Mouse (Mus musculus) spleen, adult 2 months (tissue): ENCODE results near the gene Arhgef12. TPM values are rescaled to one million over a fixed set of nuclear protein-coding genes. Genes with fewer than 3 reads are reported as not detected.
A peak's percentile ranks its signal among the peaks of the same experiment; 100 is the strongest.

Source experiments
- DNase-seq, 2 experiments: peaks; one replicate each; pipeline versions ENCODE4 v3.0.0 to v3.0.0-alpha.2; 2012 to 2021; ENCODE audit warnings: low spot score in 2 of 2, low read depth in 1 of 2
- H3K27ac ChIP-seq: fragments of 200-500 bp; 2 replicates; pipeline ENCODE4 v1.5.1; 2012; ENCODE audit warnings: low read length, inconsistent platforms; ENCODE audit not compliant: insufficient read depth
- H3K27me3 ChIP-seq: fragments of 200-500 bp; 2 replicates; pipeline ENCODE4 v1.6.1; 2012; ENCODE audit warnings: mild to moderate bottlenecking, moderate library complexity, low read length, inconsistent platforms; ENCODE audit not compliant: control insufficient read depth, insufficient read depth
- H3K36me3 ChIP-seq: fragments of 200-500 bp; 2 replicates; pipeline ENCODE4 v1.6.1; 2012; ENCODE audit warnings: mild to moderate bottlenecking, low read length, inconsistent platforms; ENCODE audit not compliant: control insufficient read depth, insufficient read depth
- H3K4me1 ChIP-seq: fragments of 200-500 bp; 2 replicates; pipeline ENCODE4 v1.6.1; 2011; ENCODE audit warnings: inconsistent platforms; ENCODE audit not compliant: control insufficient read depth, insufficient read depth, insufficient read length
- H3K4me3 ChIP-seq: fragments of 200-500 bp; 2 replicates; pipeline ENCODE4 v1.5.1; 2011; ENCODE audit warnings: mild to moderate bottlenecking, inconsistent platforms; ENCODE audit not compliant: insufficient read depth, insufficient read length; ENCODE audit errors: extremely low read depth
- CTCF ChIP-seq: fragments of 200-500 bp; IDR thresholded peaks from 2 replicates; pipeline ENCODE4 v1.5.1; 2011; ENCODE audit warnings: mild to moderate bottlenecking, inconsistent platforms; ENCODE audit not compliant: insufficient read depth, insufficient read length, insufficient replicate concordance; ENCODE audit errors: extremely low read depth
- POLR2A ChIP-seq: fragments of 200-500 bp; IDR thresholded peaks from 2 replicates; pipeline ENCODE4 v1.6.1; 2011; ENCODE audit warnings: low read depth, low read length, inconsistent platforms
- WGBS: fragments of 180-500 bp; shearing (Covaris S2); methylation state at CpG from one replicate; pipeline ENCODE4 v1.1.7; 2018; 5-methylcytosine and 5-hydroxymethylcytosine counted together
- polyA plus RNA-seq: library from polyadenylated mRNA; depleted of rRNA; stranded (reverse); fragments of >200 nt; gene quantifications from 2 replicates; pipeline ENCODE4 v1.2.3, GENCODE M21; 2012

The Arhgef12 gene
- polyA plus RNA-seq, 1 experiment = 9.0 TPM

DNA sequence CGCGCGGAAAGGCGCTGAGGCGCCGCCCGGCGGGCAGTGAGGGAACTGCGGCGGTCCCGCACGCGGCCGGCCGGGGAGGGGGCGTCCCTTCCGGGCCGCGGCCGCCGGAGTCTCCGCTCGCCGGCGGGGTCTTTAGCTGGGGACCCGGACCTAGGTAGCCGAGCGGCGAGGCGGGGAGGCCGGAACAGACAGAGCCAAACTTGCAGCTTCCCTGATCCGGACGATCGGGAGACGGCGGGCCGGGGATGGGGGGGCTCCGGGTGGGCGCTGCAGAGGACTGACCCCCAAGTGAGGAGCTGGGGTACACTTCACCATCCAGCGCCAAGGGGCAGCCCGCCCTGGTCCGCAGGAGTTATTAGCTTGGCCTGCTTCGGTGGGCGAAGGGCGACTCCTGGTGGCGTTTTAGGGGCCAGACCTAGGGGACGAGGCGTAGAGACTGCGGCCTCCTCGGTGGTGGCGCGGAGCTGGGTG lies 162.5 kb downstream of the Arhgef12 start:
- peak; percentile 17 to 66 for DNase-seq
- Histone ChIP-seq H3K27ac (no peak overlapping the region), H3K27me3 (peaks cover 17% of the 10 kb centered on the region), H3K36me3 (no peaks in the 10 kb centered on the region), H3K4me3 (peak overlapping the region; percentile 32; the same call in 1 of the 2 replicates), H3K4me1 (peaks cover 4% of the 10 kb centered on the region; the same call in 1 of the 2 replicates)
- TF ChIP-seq POLR2A (no peak), CTCF (peak; percentile 81)
- WGBS = 1% methylated on average over 51 of the region's 52 CpGs

- WGBS = 3% methylated on average over 56 of the region's 68 CpGs
- DNase-seq = no peak
- H3K4me3 ChIP-seq = peak within 1 kb of the TSS; percentile 32; the same call in 1 of the 2 replicates
- no peaks in the 10 kb centered on the region for H3K36me3 ChIP-seq
- H3K4me1 ChIP-seq = peaks cover 4% of the 10 kb centered on the region; the same call in 1 of the 2 replicates
- TF ChIP-seq POLR2A = no peak
- peaks cover 17% of the 10 kb centered on the region for H3K27me3 ChIP-seq
- H3K27ac ChIP-seq = no peak within 1 kb of the TSS
Observed at GRCm38 (mm10) chr9:42943781-42944535, 163.1 kb downstream of the Arhgef12 start, which contains the start of gene Grik4. TSS of gene Grik4 (minus strand) at chr9:42944493.

DNA sequence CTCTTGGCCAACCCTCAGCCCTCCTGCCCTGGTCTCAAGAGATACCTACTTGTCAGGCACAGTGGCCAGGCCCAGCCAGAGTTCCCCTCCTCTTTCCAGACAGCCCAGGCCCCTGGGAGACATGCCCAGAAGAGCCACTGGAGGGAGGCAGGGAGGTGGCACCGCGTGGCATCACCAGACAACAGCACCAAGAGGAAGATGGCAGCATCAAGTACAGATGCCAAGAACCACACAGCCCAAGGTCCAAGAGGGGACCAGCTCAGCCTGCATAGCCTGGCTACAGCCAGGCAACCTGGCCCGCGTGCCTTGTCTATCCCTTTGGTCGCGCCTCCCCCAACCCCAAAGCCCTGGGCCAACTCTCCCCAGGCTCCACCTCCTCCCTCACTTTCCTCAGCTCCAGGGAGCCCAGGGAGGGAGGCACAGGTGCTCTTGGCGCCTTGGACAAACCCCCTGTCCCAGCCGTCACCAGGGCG lies 163.9 kb downstream of the Arhgef12 start:
- no peak overlapping the region for H3K27ac ChIP-seq
- WGBS = 25% methylated on average over 9 of the region's 9 CpGs
- H3K4me3 ChIP-seq = no peak overlapping the region
- TF ChIP-seq POLR2A = no peak
- no peak for TF ChIP-seq CTCF
- no peak for DNase-seq
- peaks cover 4% of the 10 kb centered on the region; the same call in 1 of the 2 replicates for H3K4me1 ChIP-seq
- peaks cover 17% of the 10 kb centered on the region for H3K27me3 ChIP-seq
- H3K36me3 ChIP-seq = no peaks in the 10 kb centered on the region

- H3K27ac ChIP-seq = no peak overlapping the region
- H3K4me3 ChIP-seq = no peak overlapping the region
- 46% methylated on average over 4 of the region's 4 CpGs for WGBS
- peaks cover 4% of the 10 kb centered on the region; the same call in 1 of the 2 replicates for H3K4me1 ChIP-seq
- DNase-seq = no peak
- TF ChIP-seq CTCF (no peak), POLR2A (no peak)
- no peaks in the 10 kb centered on the region for H3K36me3 ChIP-seq
- H3K27me3 ChIP-seq = peaks cover 17% of the 10 kb centered on the region
Observed at GRCm38 (mm10) chr9:42942148-42942547, 164.9 kb downstream of the Arhgef12 start.

GRCm38 (mm10) chr9:42932146-42932545 lies 174.9 kb downstream of the Arhgef12 start:
- no peak overlapping the region for H3K27ac ChIP-seq
- TF ChIP-seq POLR2A (no peak), CTCF (no peak)
- H3K36me3 ChIP-seq = no peaks in the 10 kb centered on the region
- H3K27me3 ChIP-seq = no peaks in the 10 kb centered on the region
- no peak for DNase-seq
- H3K4me1 ChIP-seq = no peaks in the 10 kb centered on the region
- 52% methylated on average over 7 of the region's 7 CpGs for WGBS
- no peak overlapping the region for H3K4me3 ChIP-seq

- Histone ChIP-seq H3K36me3 (no peaks in the 10 kb centered on the region), H3K4me3 (no peak overlapping the region), H3K27ac (no peak overlapping the region), H3K27me3 (no peaks in the 10 kb centered on the region), H3K4me1 (no peaks in the 10 kb centered on the region)
- WGBS = 78% methylated on average over 10 of the region's 10 CpGs
- DNase-seq = no peak
- TF ChIP-seq POLR2A (no peak), CTCF (no peak)
Observed at GRCm38 (mm10) chr9:42927498-42927897, 179.5 kb downstream of the Arhgef12 start.

- no peak overlapping the region for H3K4me3 ChIP-seq
- H3K36me3 ChIP-seq = no peaks in the 10 kb centered on the region
- no peak for DNase-seq
- no peak for TF ChIP-seq CTCF
- TF ChIP-seq POLR2A = no peak
- no peak overlapping the region for H3K27ac ChIP-seq
- no peaks in the 10 kb centered on the region for H3K4me1 ChIP-seq
- no peaks in the 10 kb centered on the region for H3K27me3 ChIP-seq
- WGBS = 89% methylated on average over 6 of the region's 6 CpGs
Observed at GRCm38 (mm10) chr9:42926564-42926963, 180.5 kb downstream of the Arhgef12 start.
